Mouse (Mus musculus) liver, embryonic 14.5 days (tissue): ENCODE measurements around the gene Serpinb1c.

Experiments
- CTCF ChIP-seq: IDR thresholded peaks from 2 replicates; pipeline ENCODE4 v1.5.1; 2016; ENCODE audit warnings: antibody characterized with exemption, low read depth, control low read depth
- EP300 ChIP-seq: IDR thresholded peaks from 2 replicates; pipeline ENCODE4 v1.6.1; 2016; ENCODE audit warnings: antibody characterized with exemption, low read depth

DNA sequence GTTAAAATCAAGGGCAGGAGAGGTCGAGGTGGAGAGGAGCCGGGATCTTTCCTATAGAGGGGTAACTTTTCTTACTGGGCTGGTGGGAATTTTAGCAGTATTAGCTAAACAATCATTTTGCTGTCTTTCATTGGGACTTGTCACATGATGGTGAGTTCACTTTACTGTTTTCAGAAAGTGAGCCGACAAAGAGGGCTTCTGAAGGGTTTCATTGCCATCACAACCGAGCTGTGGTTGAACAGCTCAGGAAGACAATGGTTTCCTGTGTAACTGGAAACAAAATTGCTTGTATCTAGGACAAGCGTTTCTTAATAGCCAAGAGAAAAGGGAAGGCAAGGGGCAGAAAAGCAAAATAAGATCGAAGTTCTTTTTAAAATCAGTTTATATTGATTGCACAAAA is 64.8 kb downstream of the Serpinb1c start:
- no peak for TF ChIP-seq EP300
- TF ChIP-seq CTCF: no peak
